Comparison of ENCODE assay signal across 11 mouse cellular contexts in the genomic region with DNA sequence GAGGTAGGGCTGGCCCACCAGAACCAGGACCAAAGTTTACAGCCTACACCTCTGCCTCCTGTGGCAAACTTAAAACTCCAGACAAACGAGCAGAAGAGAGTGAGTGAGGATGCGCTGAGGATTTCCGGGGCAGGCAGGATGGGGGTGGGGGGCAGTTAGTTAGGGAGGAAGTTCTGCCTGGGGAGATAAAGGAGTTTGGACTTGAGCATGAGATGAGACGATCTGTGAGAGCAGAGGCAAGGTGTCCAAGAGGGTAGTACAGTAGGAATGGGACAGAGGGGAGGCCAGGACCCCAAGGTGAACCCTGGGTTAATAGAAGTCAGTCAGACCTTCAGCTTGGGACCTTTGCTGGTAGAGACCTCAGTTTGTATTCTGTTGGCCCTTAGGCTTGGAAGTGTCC. TPM values are rescaled to one million over a fixed set of nuclear protein-coding genes. Genes with fewer than 3 reads are reported as not detected.
DNase-seq lines count a peak whose midpoint lies in the region; ATAC-seq and TF ChIP-seq lines count a peak whose summit lies in the region.
"Had no signal": no experiment of that assay in that cellular context is flagged by ENCODE, and none has a peak within 500 bp of the region (broad histone marks: within the 10 kb centered on the region; RNA-seq: fewer than 3 reads in every experiment).

No protein-coding gene starts in this region.

- no peak overlapping the region for H3K9ac ChIP-seq in heart, adult 2 months (ENCODE audit: low read depth, low read length)
- peak overlapping the region; percentile 90 for H3K9ac ChIP-seq in liver, embryonic 13.5 days
- no peak overlapping the region for H3K9ac ChIP-seq in midbrain, postnatal 0 days (replicated peaks; ENCODE audit: low read length, poor library complexity, severe bottlenecking)
- H3K9ac ChIP-seq: forebrain, embryonic 12.5 days; neural tube, embryonic 12.5 days had no signal

- intact Hi-C loops in heart, adult 2 months (cut with DNase I): no loop called here
- intact Hi-C loops in heart, postnatal 36 days (cut with DNase I): no loop called here

- WGBS in heart, adult 2 months: 47% methylated on average over 4 of the region's 4 CpGs
- WGBS in spleen, adult 2 months: 14% methylated on average over 4 of the region's 4 CpGs
- WGBS in liver, embryonic 13.5 days (ENCODE audit: insufficient replicate concordance): 9% methylated on average over 4 of the region's 4 CpGs
- 81% methylated on average over 4 of the region's 4 CpGs for WGBS in midbrain, postnatal 0 days

- H3K27ac ChIP-seq in heart, adult 2 months: peak overlapping the region; percentile 91
- peak overlapping the region; percentile 28 for H3K27ac ChIP-seq in spleen, adult 2 months (ENCODE audit: insufficient read depth, low read length)
- H3K27ac ChIP-seq in liver, embryonic 13.5 days: peak overlapping the region; percentile 99
- no peak overlapping the region for H3K27ac ChIP-seq in midbrain, postnatal 0 days (ENCODE audit: low read depth, low read length)
- H3K27ac ChIP-seq: forebrain, embryonic 12.5 days; neural tube, embryonic 12.5 days had no signal

- no peaks in the 10 kb centered on the region for H3K9me3 ChIP-seq in liver, embryonic 13.5 days (replicated peaks)
- H3K9me3 ChIP-seq in midbrain, postnatal 0 days (ENCODE audit: low read length): no peaks in the 10 kb centered on the region
- H3K9me3 ChIP-seq: forebrain, embryonic 12.5 days; neural tube, embryonic 12.5 days had no signal

- H3K4me2 ChIP-seq in liver, embryonic 13.5 days: peak overlapping the region; percentile 90
- H3K4me2 ChIP-seq in midbrain, postnatal 0 days (ENCODE audit: low read depth, low read length, poor library complexity, severe bottlenecking): no peak overlapping the region
- H3K4me2 ChIP-seq: forebrain, embryonic 12.5 days; neural tube, embryonic 12.5 days had no signal

- ATAC-seq in liver, embryonic 13.5 days (ENCODE audit: low read depth): peak; percentile 16; the same call in 1 of the 2 replicates
- no peak for ATAC-seq in midbrain, postnatal 0 days (ENCODE audit: low FRiP score)

- H3K79me2 ChIP-seq in heart, adult 2 months (replicated peaks; ENCODE audit: control insufficient read depth, insufficient read depth, low read length): no peaks in the 10 kb centered on the region

- TF ChIP-seq EP300 in heart, adult 2 months (IDR thresholded peaks at IDR 0.05; ENCODE audit: insufficient read depth, low read depth, low read length): no peak

- no peaks in the 10 kb centered on the region for H3K36me3 ChIP-seq in heart, adult 2 months (ENCODE audit: control insufficient read depth, insufficient read depth, low read length)
- no peaks in the 10 kb centered on the region for H3K36me3 ChIP-seq in spleen, adult 2 months (ENCODE audit: control insufficient read depth, insufficient read depth, low read length)
- H3K36me3 ChIP-seq in liver, embryonic 13.5 days: peaks cover 2% of the 10 kb centered on the region; the same call in 1 of the 2 replicates
- H3K36me3 ChIP-seq in midbrain, postnatal 0 days (ENCODE audit: insufficient read depth, low read length): no peaks in the 10 kb centered on the region; the same call in 1 of the 2 replicates
- H3K36me3 ChIP-seq: forebrain, embryonic 12.5 days; neural tube, embryonic 12.5 days had no signal

- no peak for TF ChIP-seq CTCF in heart, adult 2 months (IDR thresholded peaks at IDR 0.05)
- no peak for TF ChIP-seq CTCF in spleen, adult 2 months (IDR thresholded peaks at IDR 0.05; ENCODE audit: extremely low read depth, insufficient read depth, insufficient read length, insufficient replicate concordance)
- no peak for TF ChIP-seq CTCF in midbrain, postnatal 0 days (IDR thresholded peaks at IDR 0.05)

- TF ChIP-seq POLR2A in heart, adult 2 months (IDR thresholded peaks at IDR 0.05; ENCODE audit: insufficient read depth, low read depth, low read length): no peak
- TF ChIP-seq POLR2A in spleen, adult 2 months (IDR thresholded peaks at IDR 0.05; ENCODE audit: low read depth, low read length): no peak

- no peak for DNase-seq in heart, adult 2 months
- DNase-seq in heart, postnatal 36 days: no peak
- peak in 1 of 2 experiments; percentile 27 for DNase-seq in spleen, adult 2 months (ENCODE audit: low read depth in 1 of 2, low spot score in 2 of 2)
- no peak for DNase-seq in spleen, adult 12 weeks (ENCODE audit: low spot score)
- DNase-seq in liver, embryonic 13.5 days: peak; percentile 51
- DNase-seq in thymus, postnatal 36 days: peak; percentile 70 to 73
- no peak for DNase-seq in midbrain, postnatal 0 days (ENCODE audit: low spot score)
- DNase-seq in embryo, embryonic 11 days: no peak
- DNase-seq: gastrocnemius, postnatal 36 days had no signal

- H3K4me3 ChIP-seq in heart, adult 2 months: no peak overlapping the region
- H3K4me3 ChIP-seq in spleen, adult 2 months (ENCODE audit: extremely low read depth, insufficient read depth, insufficient read length): no peak overlapping the region
- H3K4me3 ChIP-seq in liver, embryonic 13.5 days (replicated peaks): peak overlapping the region; percentile 67
- no peak overlapping the region for H3K4me3 ChIP-seq in midbrain, postnatal 0 days (ENCODE audit: low read depth, low read length)
- H3K4me3 ChIP-seq: forebrain, embryonic 12.5 days; neural tube, embryonic 12.5 days had no signal

- peaks cover 13% of the 10 kb centered on the region; the same call in 1 of the 2 replicates for H3K4me1 ChIP-seq in heart, adult 2 months (ENCODE audit: control insufficient read depth, insufficient read depth, low read length)
- peaks cover 12% of the 10 kb centered on the region; the same call in 1 of the 2 replicates for H3K4me1 ChIP-seq in spleen, adult 2 months (ENCODE audit: control insufficient read depth, insufficient read depth, insufficient read length)
- H3K4me1 ChIP-seq in liver, embryonic 13.5 days (replicated peaks): peaks cover 99% of the 10 kb centered on the region
- no peaks in the 10 kb centered on the region for H3K4me1 ChIP-seq in midbrain, postnatal 0 days (ENCODE audit: insufficient read depth, low read length)

- H3K27me3 ChIP-seq in heart, adult 2 months (ENCODE audit: control insufficient read depth, insufficient read depth, low read length): no peaks in the 10 kb centered on the region
- H3K27me3 ChIP-seq in spleen, adult 2 months (ENCODE audit: control insufficient read depth, insufficient read depth, low read length): no peaks in the 10 kb centered on the region
- H3K27me3 ChIP-seq in liver, embryonic 13.5 days: no peaks in the 10 kb centered on the region
- no peaks in the 10 kb centered on the region for H3K27me3 ChIP-seq in midbrain, postnatal 0 days (ENCODE audit: insufficient read depth, low read length)
- H3K27me3 ChIP-seq: forebrain, embryonic 12.5 days; neural tube, embryonic 12.5 days had no signal

RNA-seq across cellular contexts. Expression of a gene that starts 13.7 kb away (rescaled TPM):
- 100 to 1,000 TPM in 1 of 2 experiments, 10 to 100 TPM in 1; 91.9 to 139 TPM for total RNA-seq in heart, adult 2 months (2021)
- 100 and 128 TPM in 2 replicates for polyA plus RNA-seq in heart, adult 2 months (2012; rRNA removed)
- 10 to 100 TPM; 68.8 to 72.1 TPM for total RNA-seq in heart, postnatal 36 days (2021)
- 7.2 and 8.3 TPM in 2 replicates for polyA plus RNA-seq in spleen, adult 2 months (2012; rRNA removed)
- 32.2 and 34.8 TPM in 2 replicates for polyA plus RNA-seq in liver, embryonic 13.5 days (2015; fragmentation: Nextera tagmentation; extraction: Ambion mirVana)
- 14.8 and 15.2 TPM in 2 replicates for total RNA-seq in midbrain, postnatal 0 days (2014; rRNA removed)
- 14.4 and 14.9 TPM in 2 replicates for polyA plus RNA-seq in midbrain, postnatal 0 days (2015; fragmentation: Nextera tagmentation; extraction: Ambion mirVana)

Comparison
In these comparisons a context has a peak if more than half of its experiments do, and no peak if none do; other contexts are left out.
1. DNase-seq: peak in liver, embryonic 13.5 days (single experiment) and thymus, postnatal 36 days (2 of 2); none in heart, adult 2 months (0 of 2), heart, postnatal 36 days (0 of 2), spleen, adult 12 weeks (single experiment), midbrain, postnatal 0 days (single experiment) and embryo, embryonic 11 days (single experiment).